Mouse (Mus musculus) spleen, adult 2 months (tissue): Measurements from ENCODE around the gene Gm28434. TPM values are rescaled to one million over a fixed set of nuclear protein-coding genes. Genes with fewer than 3 reads are reported as not detected.

Experiments used
- DNase-seq, 2 experiments: peaks; one replicate each; pipeline versions ENCODE4 v3.0.0 to v3.0.0-alpha.2; 2012 to 2021; ENCODE audit warnings: low spot score in 2 of 2, low read depth in 1 of 2
- H3K27ac ChIP-seq: fragments of 200-500 bp; 2 replicates; pipeline ENCODE4 v1.5.1; 2012; ENCODE audit warnings: low read length, inconsistent platforms; ENCODE audit not compliant: insufficient read depth
- H3K27me3 ChIP-seq: fragments of 200-500 bp; 2 replicates; pipeline ENCODE4 v1.6.1; 2012; ENCODE audit warnings: mild to moderate bottlenecking, moderate library complexity, low read length, inconsistent platforms; ENCODE audit not compliant: control insufficient read depth, insufficient read depth
- H3K36me3 ChIP-seq: fragments of 200-500 bp; 2 replicates; pipeline ENCODE4 v1.6.1; 2012; ENCODE audit warnings: mild to moderate bottlenecking, low read length, inconsistent platforms; ENCODE audit not compliant: control insufficient read depth, insufficient read depth
- H3K4me1 ChIP-seq: fragments of 200-500 bp; 2 replicates; pipeline ENCODE4 v1.6.1; 2011; ENCODE audit warnings: inconsistent platforms; ENCODE audit not compliant: control insufficient read depth, insufficient read depth, insufficient read length
- H3K4me3 ChIP-seq: fragments of 200-500 bp; 2 replicates; pipeline ENCODE4 v1.5.1; 2011; ENCODE audit warnings: mild to moderate bottlenecking, inconsistent platforms; ENCODE audit not compliant: insufficient read depth, insufficient read length; ENCODE audit errors: extremely low read depth
- CTCF ChIP-seq: fragments of 200-500 bp; IDR thresholded peaks from 2 replicates; pipeline ENCODE4 v1.5.1; 2011; ENCODE audit warnings: mild to moderate bottlenecking, inconsistent platforms; ENCODE audit not compliant: insufficient read depth, insufficient read length, insufficient replicate concordance; ENCODE audit errors: extremely low read depth
- POLR2A ChIP-seq: fragments of 200-500 bp; IDR thresholded peaks from 2 replicates; pipeline ENCODE4 v1.6.1; 2011; ENCODE audit warnings: low read depth, low read length, inconsistent platforms
- WGBS: fragments of 180-500 bp; shearing (Covaris S2); methylation state at CpG from one replicate; pipeline ENCODE4 v1.1.7; 2018; 5-methylcytosine and 5-hydroxymethylcytosine counted together
- polyA plus RNA-seq: library from polyadenylated mRNA; depleted of rRNA; stranded (reverse); fragments of >200 nt; gene quantifications from 2 replicates; pipeline ENCODE4 v1.2.3, GENCODE M21; 2012; rRNA removed

Gm28434 gene
- not detected in 2 replicates for polyA plus RNA-seq

DNA sequence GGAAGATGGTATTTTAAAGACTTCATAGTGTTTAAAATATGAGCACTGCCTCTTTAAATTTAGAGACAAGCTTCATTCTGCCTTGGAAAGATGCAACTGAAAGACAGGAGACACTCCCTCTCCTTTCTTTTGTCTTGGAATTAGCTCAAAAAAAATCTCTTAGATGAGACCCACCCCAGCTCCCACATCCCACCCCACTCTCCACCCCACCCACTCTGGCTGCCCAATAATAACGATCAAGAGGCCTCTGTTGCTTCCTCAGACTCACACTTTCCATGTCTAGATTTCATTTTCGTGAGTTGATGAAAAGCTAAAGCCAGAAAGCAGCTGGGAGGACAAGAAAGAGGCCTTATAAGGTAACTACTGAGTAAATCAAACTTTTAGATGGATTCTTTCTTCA, at the start of gene Gm28434, which contains the start of gene 2310003L06Rik:
Gene Gm28434 (plus strand): TSS at position 317 of the 400 bp plus-strand sequence.
Gene 2310003L06Rik (plus strand): TSS at position 259 of the 400 bp plus-strand sequence.
- H3K4me3 ChIP-seq = no peak within 1 kb of the TSS
- 45% methylated on average over 2 of the region's 2 CpGs for whole genome bisulfite sequencing
- no peaks in the 10 kb centered on the region for H3K4me1 ChIP-seq
- H3K27me3 ChIP-seq = no peaks in the 10 kb centered on the region
- no peaks in the 10 kb centered on the region for H3K36me3 ChIP-seq
- TF ChIP-seq POLR2A = no peak
- TF ChIP-seq CTCF = no peak
- H3K27ac ChIP-seq = no peak within 1 kb of the TSS
- no peak for DNase-seq

DNA sequence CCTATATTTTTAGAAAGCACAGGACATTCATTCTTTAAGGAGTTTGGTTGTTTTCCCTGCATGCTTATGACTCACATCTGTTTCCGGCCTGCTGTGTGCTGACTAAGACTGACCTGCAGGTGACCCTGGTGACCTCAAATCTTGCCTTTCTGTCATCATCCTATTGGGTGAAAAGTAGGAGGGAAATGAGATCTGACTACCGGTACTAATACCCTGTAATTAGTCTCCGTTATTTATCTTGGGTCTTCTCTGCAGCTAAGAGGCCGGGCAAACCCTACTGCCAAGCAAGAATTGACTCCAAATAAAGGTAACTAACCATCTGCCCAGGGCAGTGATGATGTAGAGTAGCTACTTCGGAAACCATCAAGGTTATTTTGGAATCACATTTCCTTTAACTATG, 43.9 kb upstream of the Gm28434 start, which contains the start of gene Csn3:
Gene Csn3 (plus strand): TSS at position 208 of the 400 bp plus-strand sequence.
- no peaks in the 10 kb centered on the region for H3K27me3 ChIP-seq
- DNase-seq = no peak
- no peak within 1 kb of the TSS for H3K27ac ChIP-seq
- H3K4me3 ChIP-seq = no peak within 1 kb of the TSS
- TF ChIP-seq POLR2A = no peak
- TF ChIP-seq CTCF = no peak
- no peaks in the 10 kb centered on the region for H3K4me1 ChIP-seq
- WGBS = 43% methylated on average over 5 of the region's 5 CpGs
- no peaks in the 10 kb centered on the region for H3K36me3 ChIP-seq

DNA sequence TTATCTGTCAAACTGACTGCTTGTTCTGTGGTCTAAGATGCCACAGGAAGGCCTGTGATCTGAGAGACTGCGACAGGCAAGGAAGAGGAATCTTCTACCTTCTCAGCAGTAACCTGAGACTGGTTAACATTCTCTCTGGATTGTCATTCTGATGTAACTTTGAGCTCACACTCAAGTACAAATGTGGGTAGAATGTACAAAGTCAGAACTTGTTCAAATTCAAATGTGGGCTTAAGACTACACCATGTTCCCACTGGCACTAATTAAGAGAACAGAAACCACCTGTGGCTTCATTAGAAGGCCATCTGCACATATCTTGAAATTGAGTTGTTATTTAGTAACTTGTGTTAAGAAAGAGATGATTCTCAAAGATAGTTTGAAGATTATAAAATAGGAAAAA, 37.7 kb upstream of the Gm28434 start:
- WGBS = 61% methylated on average over 1 of the region's 1 CpGs
- H3K4me1 ChIP-seq = no peaks in the 10 kb centered on the region
- H3K36me3 ChIP-seq = no peaks in the 10 kb centered on the region
- H3K27me3 ChIP-seq = no peaks in the 10 kb centered on the region
- H3K4me3 ChIP-seq = no peak overlapping the region
- H3K27ac ChIP-seq = no peak overlapping the region
- TF ChIP-seq POLR2A (no peak), CTCF (no peak)
- no peak for DNase-seq

DNA sequence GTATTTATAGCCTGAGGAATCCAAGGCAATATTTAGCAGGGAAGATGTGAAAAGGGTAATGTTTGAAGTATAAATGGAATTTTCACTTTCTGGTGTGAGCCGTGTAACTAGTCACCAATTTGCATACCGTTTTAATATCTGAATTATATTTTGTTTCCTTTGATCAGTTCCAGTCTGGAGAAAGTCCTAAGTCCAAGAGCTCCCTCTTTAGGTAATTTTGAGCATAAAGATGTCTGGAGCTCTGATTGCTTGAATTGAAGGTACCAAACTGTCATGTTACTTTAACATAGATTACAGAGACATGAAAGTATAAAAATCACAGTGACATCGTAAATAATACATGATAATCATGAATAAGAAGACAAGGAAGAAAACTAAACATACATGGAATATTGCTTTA, 28.6 kb upstream of the Gm28434 start:
- no peak for DNase-seq
- Histone ChIP-seq H3K36me3 (no peaks in the 10 kb centered on the region), H3K4me3 (no peak overlapping the region), H3K27ac (no peak overlapping the region), H3K27me3 (no peaks in the 10 kb centered on the region), H3K4me1 (no peaks in the 10 kb centered on the region)
- no peak for TF ChIP-seq POLR2A
- no peak for TF ChIP-seq CTCF
- WGBS = 52% methylated on average over 3 of the region's 3 CpGs

DNA sequence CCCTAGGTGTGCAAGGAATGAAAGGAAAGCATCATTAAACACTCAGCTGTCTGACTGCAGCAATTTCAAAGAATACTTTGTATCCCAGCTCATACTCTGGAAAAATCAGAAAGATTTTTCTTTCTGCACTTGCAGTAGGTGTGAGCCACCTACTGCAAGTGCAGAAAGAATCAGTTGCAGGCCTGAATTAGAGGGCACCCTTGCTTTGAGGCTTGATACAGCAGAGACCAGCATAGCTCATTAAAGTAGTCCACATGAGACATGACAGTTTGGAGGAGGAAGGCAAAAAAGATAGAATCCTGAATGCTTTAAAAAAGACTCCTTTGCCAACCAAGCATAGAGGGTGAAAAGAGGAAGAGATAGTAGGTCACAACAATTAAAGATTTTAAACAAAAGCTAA, 26.8 kb upstream of the Gm28434 start:
- Histone ChIP-seq H3K27me3 (no peaks in the 10 kb centered on the region), H3K4me3 (no peak overlapping the region), H3K36me3 (no peaks in the 10 kb centered on the region), H3K27ac (no peak overlapping the region), H3K4me1 (no peaks in the 10 kb centered on the region)
- no peak for DNase-seq
- TF ChIP-seq POLR2A (no peak), CTCF (no peak)

DNA sequence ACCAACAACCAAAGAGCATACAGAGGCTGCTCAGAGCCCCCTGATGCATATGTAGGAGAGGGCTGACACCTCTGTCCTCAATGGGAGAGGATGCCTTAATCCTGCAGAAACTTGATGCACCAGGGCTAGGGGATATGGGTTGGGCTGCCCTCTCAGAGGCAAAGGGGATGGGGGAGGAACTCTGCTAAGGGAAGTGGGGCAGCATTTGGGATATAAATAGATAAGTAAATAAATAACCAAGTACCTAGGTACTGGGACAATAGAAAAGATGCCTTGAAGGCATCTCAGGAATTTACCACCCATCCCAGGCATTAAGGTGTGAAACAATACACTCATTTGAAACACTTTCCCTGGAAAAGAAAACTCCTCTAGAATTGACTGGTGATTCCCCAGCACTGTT, 17.5 kb upstream of the Gm28434 start:
- no peaks in the 10 kb centered on the region for H3K36me3 ChIP-seq
- DNase-seq = no peak
- no peak overlapping the region for H3K27ac ChIP-seq
- H3K4me1 ChIP-seq = no peaks in the 10 kb centered on the region
- TF ChIP-seq POLR2A = no peak
- no peak for TF ChIP-seq CTCF
- no peak overlapping the region for H3K4me3 ChIP-seq
- no peaks in the 10 kb centered on the region for H3K27me3 ChIP-seq

DNA sequence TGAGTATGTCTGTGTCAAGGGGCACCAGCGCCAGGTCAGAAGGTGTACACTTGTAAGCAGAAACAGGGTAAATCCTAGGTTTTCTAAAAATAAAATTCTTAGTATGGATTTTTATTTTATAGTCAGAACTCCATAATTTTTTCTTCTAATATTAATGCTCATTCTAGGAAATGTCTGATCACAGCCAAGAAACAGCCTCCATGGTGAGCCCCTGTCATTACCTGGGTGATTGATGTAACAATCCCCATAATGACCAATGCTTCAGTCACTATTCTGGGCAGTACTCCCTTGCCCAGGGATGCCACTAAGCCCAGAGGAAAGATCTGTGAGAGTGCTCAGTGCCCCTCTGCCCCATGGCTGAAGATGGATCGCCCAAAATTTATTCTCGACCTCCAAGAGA, 9.8 kb downstream of the Gm28434 start, which contains the start of gene Cabs1:
Gene Cabs1 (plus strand): TSS at position 301 of the 400 bp plus-strand sequence.
- no peaks in the 10 kb centered on the region for H3K4me1 ChIP-seq
- DNase-seq = no peak
- 77% methylated on average over 3 of the region's 3 CpGs for WGBS
- TF ChIP-seq POLR2A (no peak), CTCF (no peak)
- H3K36me3 ChIP-seq = no peaks in the 10 kb centered on the region
- H3K27me3 ChIP-seq = no peaks in the 10 kb centered on the region
- H3K27ac ChIP-seq = no peak within 1 kb of the TSS
- no peak within 1 kb of the TSS for H3K4me3 ChIP-seq
